Mouse (Mus musculus) megakaryocyte, embryonic 14.5 days (primary cell): ENCODE results near the gene Anapc7. TPM values are rescaled to one million over a fixed set of nuclear protein-coding genes. Genes with fewer than 3 reads are reported as not detected.

Experiments used
- H3K27me3 ChIP-seq: replicated peaks from 2 replicates; pipeline ENCODE3; 2012; ENCODE audit warnings: inconsistent platforms
- H3K36me3 ChIP-seq: replicated peaks from 2 replicates; pipeline ENCODE3; 2012; ENCODE audit warnings: low read length, inconsistent platforms, mixed read lengths
- H3K4me1 ChIP-seq: 2 replicates; pipeline ENCODE4 v1.6.1; 2012; ENCODE audit warnings: inconsistent platforms
- H3K4me3 ChIP-seq: replicated peaks from 2 replicates; pipeline ENCODE3; 2012; ENCODE audit warnings: moderate library complexity, mild to moderate bottlenecking, inconsistent platforms
- H3K9me3 ChIP-seq: 2 replicates; pipeline ENCODE4 v1.6.1; 2012; ENCODE audit warnings: inconsistent platforms
- FLI1 ChIP-seq: IDR thresholded peaks from 2 replicates; pipeline ENCODE4 v1.6.1; 2012; ENCODE audit warnings: low read length, inconsistent platforms, mixed read lengths
- GATA1 ChIP-seq: IDR thresholded peaks from 3 replicates; pipeline ENCODE4 v1.6.1; 2012; ENCODE audit warnings: mixed read lengths, low read length, inconsistent platforms, borderline replicate concordance
- polyA plus RNA-seq: library from polyadenylated mRNA; stranded (reverse); fragments of >175 nt; gene quantifications from 2 replicates; pipeline ENCODE4 v1.2.3, GENCODE M21; 2012; ENCODE audit warnings: low replicate concordance; ENCODE audit not compliant: insufficient read depth

Anapc7 gene
- polyA plus RNA-seq, 1 experiment, result 10.1 TPM

DNA sequence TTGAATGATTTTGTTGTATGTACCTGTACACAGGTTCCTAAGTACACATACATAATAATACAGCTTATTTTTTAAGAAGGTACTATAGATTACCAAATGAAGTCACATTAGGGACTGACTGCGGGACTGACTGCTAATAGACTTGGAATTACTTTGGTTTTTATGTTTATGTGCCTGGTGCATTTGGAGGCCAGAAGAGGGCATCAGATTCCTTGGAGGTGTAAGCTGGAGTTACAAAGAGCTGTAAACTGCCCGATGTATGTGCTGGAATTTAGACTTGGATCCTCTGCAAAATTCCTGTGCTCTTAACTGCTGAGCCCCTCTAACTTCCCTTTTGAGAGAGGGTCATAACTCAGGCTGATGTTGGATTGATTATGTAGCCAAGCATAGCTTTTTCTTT lies 4.1 kb downstream of the Anapc7 start:
- H3K27me3 ChIP-seq, result no peaks in the 10 kb centered on the region
- H3K9me3 ChIP-seq, result no peaks in the 10 kb centered on the region
- no peak overlapping the region for H3K4me3 ChIP-seq
- H3K4me1 ChIP-seq, result peaks cover 31% of the 10 kb centered on the region
- TF ChIP-seq FLI1, result no peak
- TF ChIP-seq GATA1, result no peak
- peaks cover 43% of the 10 kb centered on the region for H3K36me3 ChIP-seq

- TF ChIP-seq FLI1 (no peak), GATA1 (no peak)
- Histone ChIP-seq H3K9me3 (no peaks in the 10 kb centered on the region), H3K36me3 (peaks cover 86% of the 10 kb centered on the region), H3K4me3 (no peak overlapping the region), H3K27me3 (no peaks in the 10 kb centered on the region), H3K4me1 (no peaks in the 10 kb centered on the region)
Measured at GRCm38 (mm10) chr5:122430036-122430775, 8.7 kb downstream of the Anapc7 start.

- no peaks in the 10 kb centered on the region for H3K4me1 ChIP-seq
- TF ChIP-seq GATA1 (no peak), FLI1 (no peak)
- no peaks in the 10 kb centered on the region for H3K27me3 ChIP-seq
- H3K36me3 ChIP-seq, result peaks cover 93% of the 10 kb centered on the region
- no peaks in the 10 kb centered on the region for H3K9me3 ChIP-seq
- H3K4me3 ChIP-seq, result no peak overlapping the region
Measured at GRCm38 (mm10) chr5:122431221-122431620, 9.7 kb downstream of the Anapc7 start.

- peaks cover 99% of the 10 kb centered on the region for H3K36me3 ChIP-seq
- H3K4me3 ChIP-seq, result no peak overlapping the region
- no peaks in the 10 kb centered on the region for H3K9me3 ChIP-seq
- TF ChIP-seq GATA1 (no peak), FLI1 (no peak)
- H3K27me3 ChIP-seq, result no peaks in the 10 kb centered on the region
- no peaks in the 10 kb centered on the region for H3K4me1 ChIP-seq
Measured at GRCm38 (mm10) chr5:122434541-122434940, 13.0 kb downstream of the Anapc7 start.

- Histone ChIP-seq H3K4me1 (no peaks in the 10 kb centered on the region), H3K4me3 (no peak overlapping the region), H3K27me3 (no peaks in the 10 kb centered on the region), H3K9me3 (no peaks in the 10 kb centered on the region), H3K36me3 (peaks cover 100% of the 10 kb centered on the region)
- no peak for TF ChIP-seq FLI1
- TF ChIP-seq GATA1, result no peak
Measured at GRCm38 (mm10) chr5:122439400-122440094, 18.1 kb downstream of the Anapc7 start.

GRCm38 (mm10) chr5:122440095-122440630 lies 18.7 kb downstream of the Anapc7 start:
- H3K9me3 ChIP-seq, result no peaks in the 10 kb centered on the region
- H3K36me3 ChIP-seq, result peaks cover 100% of the 10 kb centered on the region
- no peak overlapping the region for H3K4me3 ChIP-seq
- no peak for TF ChIP-seq FLI1
- TF ChIP-seq GATA1, result no peak
- no peaks in the 10 kb centered on the region for H3K27me3 ChIP-seq
- H3K4me1 ChIP-seq, result no peaks in the 10 kb centered on the region; the same call in 1 of the 2 replicates

DNA sequence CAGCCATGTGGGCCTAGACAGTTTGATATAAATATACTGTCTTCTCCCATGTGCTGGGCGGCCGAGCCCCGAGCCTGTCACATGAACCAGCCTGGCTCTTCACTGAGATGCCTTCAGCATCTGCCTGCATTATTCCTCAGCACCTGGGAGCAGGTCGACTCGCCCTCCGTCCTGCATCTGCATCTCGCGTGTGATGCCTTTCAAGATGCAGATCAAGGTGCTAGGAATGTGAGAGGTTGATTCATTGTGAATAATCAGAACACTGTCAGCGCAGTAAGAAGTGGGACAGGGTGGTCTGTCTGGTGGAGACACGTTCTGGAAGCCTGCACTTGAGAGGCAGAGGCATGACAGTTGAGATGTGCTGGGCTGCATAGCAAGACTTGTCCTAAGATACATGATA lies 23.0 kb downstream of the Anapc7 start:
- Histone ChIP-seq H3K36me3 (peaks cover 91% of the 10 kb centered on the region), H3K4me3 (no peak overlapping the region), H3K9me3 (no peaks in the 10 kb centered on the region), H3K27me3 (no peaks in the 10 kb centered on the region), H3K4me1 (no peaks in the 10 kb centered on the region; the same call in 1 of the 2 replicates)
- TF ChIP-seq FLI1 (no peak), GATA1 (no peak)

GRCm38 (mm10) chr5:122445051-122445610 lies 23.6 kb downstream of the Anapc7 start:
- Histone ChIP-seq H3K36me3 (peaks cover 91% of the 10 kb centered on the region), H3K4me1 (no peaks in the 10 kb centered on the region; the same call in 1 of the 2 replicates), H3K4me3 (no peak overlapping the region), H3K9me3 (no peaks in the 10 kb centered on the region), H3K27me3 (no peaks in the 10 kb centered on the region)
- no peak for TF ChIP-seq GATA1
- no peak for TF ChIP-seq FLI1

DNA sequence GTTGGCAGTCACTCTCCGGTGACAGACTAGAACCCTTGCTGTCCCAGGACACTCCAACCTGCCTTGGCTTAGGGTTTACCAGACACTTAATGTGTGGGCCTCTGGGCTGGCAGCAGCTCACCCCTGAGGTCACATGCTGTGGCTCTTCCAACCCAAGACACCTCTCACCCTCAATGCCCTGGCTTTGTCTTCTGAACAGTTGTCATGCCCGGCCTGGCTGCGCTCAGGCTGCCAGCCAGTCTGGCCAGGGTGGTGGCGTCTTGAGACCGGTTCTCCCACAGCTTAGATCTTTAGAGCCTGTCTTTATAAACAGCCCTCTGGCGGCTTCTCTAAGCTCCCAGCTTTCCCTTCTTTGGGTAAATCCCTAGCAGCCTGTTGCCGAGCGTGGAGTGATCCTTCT lies 26.4 kb downstream of the Anapc7 start:
- Histone ChIP-seq H3K36me3 (peaks cover 90% of the 10 kb centered on the region), H3K27me3 (no peaks in the 10 kb centered on the region), H3K9me3 (no peaks in the 10 kb centered on the region), H3K4me3 (no peak overlapping the region), H3K4me1 (peaks cover 3% of the 10 kb centered on the region; the same call in 1 of the 2 replicates)
- TF ChIP-seq GATA1 (no peak), FLI1 (no peak)
